Mouse (Mus musculus): ENCODE data around the gene Gsk3a. TPM values are rescaled to one million over a fixed set of nuclear protein-coding genes. Genes with fewer than 3 reads are reported as not detected.
A peak's percentile ranks its signal among the peaks of the same experiment; 100 is the strongest.

Gsk3a gene
- polyA plus RNA-seq, 1 experiment: 226 TPM

DNA sequence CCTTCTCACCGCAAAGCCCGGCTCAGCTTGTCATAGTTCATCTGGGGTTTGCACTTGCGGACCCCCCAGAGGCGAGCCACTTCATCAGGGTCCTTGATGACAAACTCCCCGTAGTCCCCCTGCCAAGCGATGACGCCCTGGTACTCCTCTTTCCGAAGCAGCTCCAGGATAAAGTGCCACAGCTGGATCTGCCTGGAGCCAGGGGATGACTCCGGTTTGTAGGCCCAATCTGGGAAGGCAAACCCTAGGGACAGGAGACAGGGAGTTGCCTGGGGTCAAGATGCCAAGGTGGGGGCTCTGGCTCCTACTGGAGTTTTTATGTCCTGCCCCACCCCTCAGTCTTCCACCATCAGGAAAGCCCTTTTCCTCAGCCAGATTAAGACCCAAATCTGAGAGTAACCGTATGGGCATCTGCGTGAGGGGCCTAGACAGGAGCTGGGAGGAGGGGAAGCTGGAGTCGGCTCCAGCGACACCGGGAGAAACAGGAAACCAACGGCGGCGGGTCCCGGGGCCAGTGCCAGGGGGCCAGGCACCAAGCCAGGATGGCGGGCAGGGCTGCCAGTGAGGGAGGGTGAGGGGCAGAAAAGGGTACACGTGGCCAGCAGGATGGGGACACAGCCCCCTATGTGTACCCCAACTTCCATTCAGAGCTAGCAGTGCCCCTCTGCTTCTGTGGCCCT, 8.6 kb upstream of the Gsk3a start:
- TF ChIP-seq POLR2A (IDR thresholded peaks at IDR 0.05; ENCODE audit: borderline replicate concordance, insufficient read depth, low read length) (no peak), CTCF (IDR thresholded peaks at IDR 0.05; ENCODE audit: borderline replicate concordance, insufficient read depth, low read depth, low read length) (no peak)
- Histone ChIP-seq H3K27ac (ENCODE audit: insufficient read depth, low read length) (no peak overlapping the region), H3K4me3 (replicated peaks; ENCODE audit: insufficient read depth, low read depth, low read length) (no peak overlapping the region), H3K4me1 (ENCODE audit: control insufficient read depth, insufficient read depth, low read length) (peaks cover 13% of the 10 kb centered on the region; the same call in 1 of the 2 replicates), H3K27me3 (ENCODE audit: control insufficient read depth, insufficient read depth, low read length) (no peaks in the 10 kb centered on the region)
- DNase-seq: peak; percentile 53 to 63
- WGBS: 32% methylated on average over 20 of the region's 20 CpGs

DNA sequence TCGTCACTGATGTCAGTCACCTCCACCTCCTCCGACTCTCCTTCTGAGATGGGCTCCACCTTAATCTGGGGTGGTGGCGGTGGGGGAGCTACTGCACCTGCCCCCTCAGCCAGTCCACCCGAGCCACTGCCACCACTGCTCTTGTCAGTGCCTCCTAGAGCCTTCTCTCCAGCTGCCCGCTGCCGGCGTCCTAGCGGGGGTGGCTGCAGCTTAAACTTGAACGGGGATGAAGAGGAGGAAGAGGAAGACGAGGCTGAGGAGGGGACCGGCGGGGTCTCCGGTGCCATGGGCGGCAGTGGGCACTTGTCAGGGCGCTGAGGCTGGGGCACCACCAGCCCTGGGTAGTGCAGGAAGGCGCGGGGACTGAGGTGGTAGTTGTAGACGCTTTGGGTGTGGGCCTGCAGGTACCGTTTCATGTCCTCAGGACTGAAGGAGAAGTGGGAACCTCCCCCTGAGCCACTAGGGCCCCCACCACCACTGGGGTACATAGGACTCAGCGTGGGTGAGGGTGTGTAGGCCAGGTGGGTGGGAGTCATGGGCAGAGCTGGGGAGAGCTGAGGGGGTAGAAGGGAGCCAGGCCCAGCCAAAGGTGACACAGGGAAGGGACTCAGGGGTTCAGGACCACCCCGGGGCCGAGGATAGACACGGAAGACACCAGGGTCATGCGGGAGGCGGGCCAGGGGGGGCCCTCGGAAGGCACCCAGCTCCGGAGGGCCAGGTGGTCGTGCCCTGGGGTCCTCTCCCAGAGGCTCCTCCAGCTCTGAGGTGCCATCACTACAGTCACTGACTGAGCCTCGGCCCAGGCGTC, 7.1 kb upstream of the Gsk3a start:
- no peak overlapping the region for H3K4me3 ChIP-seq (replicated peaks; ENCODE audit: insufficient read depth, low read depth, low read length)
- H3K4me1 ChIP-seq (ENCODE audit: control insufficient read depth, insufficient read depth, low read length): peaks cover 15% of the 10 kb centered on the region; the same call in 1 of the 2 replicates
- WGBS: 88% methylated on average over 30 of the region's 30 CpGs
- TF ChIP-seq POLR2A (IDR thresholded peaks at IDR 0.05; ENCODE audit: borderline replicate concordance, insufficient read depth, low read length) (no peak), CTCF (IDR thresholded peaks at IDR 0.05; ENCODE audit: borderline replicate concordance, insufficient read depth, low read depth, low read length) (no peak)
- H3K27me3 ChIP-seq (ENCODE audit: control insufficient read depth, insufficient read depth, low read length): no peaks in the 10 kb centered on the region
- DNase-seq: no peak
- H3K27ac ChIP-seq (ENCODE audit: insufficient read depth, low read length): no peak overlapping the region

DNA sequence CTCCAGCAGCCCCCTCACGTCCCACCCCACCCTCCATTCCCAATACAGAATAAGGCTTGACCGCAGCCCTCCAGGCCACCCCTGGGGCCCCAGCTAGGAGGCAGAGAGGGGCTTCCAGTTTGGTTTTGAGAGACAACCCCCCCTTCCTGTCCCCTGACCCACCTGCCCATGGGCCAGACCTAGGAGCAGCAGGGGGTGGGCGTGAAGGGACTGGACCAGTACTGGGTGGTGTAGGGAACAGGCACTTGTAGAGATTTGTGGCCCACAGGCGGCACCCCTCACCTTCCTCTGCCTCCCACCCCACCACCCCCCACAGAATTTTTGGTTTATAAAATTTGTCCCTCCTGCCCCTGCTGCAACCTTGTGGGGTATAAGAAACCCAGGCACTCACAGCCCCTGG, 5.7 kb upstream of the Gsk3a start:
- Histone ChIP-seq H3K27ac (ENCODE audit: insufficient read depth, low read length) (no peak overlapping the region), H3K27me3 (ENCODE audit: control insufficient read depth, insufficient read depth, low read length) (no peaks in the 10 kb centered on the region), H3K4me3 (replicated peaks; ENCODE audit: insufficient read depth, low read depth, low read length) (no peak overlapping the region), H3K4me1 (ENCODE audit: control insufficient read depth, insufficient read depth, low read length) (peaks cover 12% of the 10 kb centered on the region; the same call in 1 of the 2 replicates)
- TF ChIP-seq POLR2A (IDR thresholded peaks at IDR 0.05; ENCODE audit: borderline replicate concordance, insufficient read depth, low read length): no peak
- no peak for TF ChIP-seq CTCF (IDR thresholded peaks at IDR 0.05; ENCODE audit: borderline replicate concordance, insufficient read depth, low read depth, low read length)
- no peak for DNase-seq
- WGBS: 93% methylated on average over 4 of the region's 4 CpGs

- H3K4me1 ChIP-seq (ENCODE audit: control insufficient read depth, insufficient read depth, low read length): 0 out of 2 replicates have a peak, but pooled peaks cover 3% of the 10 kb centered on the region
- 16% methylated on average over 2 of the region's 2 CpGs for WGBS
- H3K27me3 ChIP-seq (ENCODE audit: control insufficient read depth, insufficient read depth, low read length): no peaks in the 10 kb centered on the region
- TF ChIP-seq CTCF (IDR thresholded peaks at IDR 0.05; ENCODE audit: borderline replicate concordance, insufficient read depth, low read depth, low read length) (peak; percentile 65), POLR2A (IDR thresholded peaks at IDR 0.05; ENCODE audit: borderline replicate concordance, insufficient read depth, low read length) (no peak)
- no peak overlapping the region for H3K4me3 ChIP-seq (replicated peaks; ENCODE audit: insufficient read depth, low read depth, low read length)
- no peak overlapping the region for H3K27ac ChIP-seq (ENCODE audit: insufficient read depth, low read length)
- peak; percentile 60 to 70 for DNase-seq
Measured at GRCm38 (mm10) chr7:25241062-25241461, 3.4 kb upstream of the Gsk3a start.

DNA sequence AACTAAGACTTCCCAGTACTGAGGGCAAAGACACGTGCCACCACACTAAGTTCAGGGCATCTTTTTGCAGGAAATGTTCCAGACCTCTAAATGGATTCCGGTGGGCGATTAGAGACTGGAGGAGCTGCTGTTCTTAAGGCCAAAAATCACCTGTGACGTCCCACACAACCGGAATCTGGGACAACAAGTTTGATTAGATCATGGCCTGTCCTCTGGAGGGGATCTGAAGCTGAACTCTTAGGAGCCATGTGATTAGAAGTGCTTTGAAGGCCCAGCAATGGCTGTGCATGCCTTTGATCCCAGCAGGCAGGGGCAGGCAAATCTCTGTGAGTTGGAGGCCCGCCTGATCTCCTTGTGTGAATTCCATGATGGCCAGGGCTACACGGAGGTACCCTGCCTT, 3.0 kb upstream of the Gsk3a start:
- WGBS: 73% methylated on average over 7 of the region's 7 CpGs
- no peak overlapping the region for H3K4me3 ChIP-seq (replicated peaks; ENCODE audit: insufficient read depth, low read depth, low read length)
- H3K27ac ChIP-seq (ENCODE audit: insufficient read depth, low read length): no peak overlapping the region
- H3K4me1 ChIP-seq (ENCODE audit: control insufficient read depth, insufficient read depth, low read length): peaks cover 3% of the 10 kb centered on the region; the same call in 1 of the 2 replicates
- H3K27me3 ChIP-seq (ENCODE audit: control insufficient read depth, insufficient read depth, low read length): no peaks in the 10 kb centered on the region
- TF ChIP-seq POLR2A (IDR thresholded peaks at IDR 0.05; ENCODE audit: borderline replicate concordance, insufficient read depth, low read length): no peak
- TF ChIP-seq CTCF (IDR thresholded peaks at IDR 0.05; ENCODE audit: borderline replicate concordance, insufficient read depth, low read depth, low read length): no peak
- no peak for DNase-seq

DNA sequence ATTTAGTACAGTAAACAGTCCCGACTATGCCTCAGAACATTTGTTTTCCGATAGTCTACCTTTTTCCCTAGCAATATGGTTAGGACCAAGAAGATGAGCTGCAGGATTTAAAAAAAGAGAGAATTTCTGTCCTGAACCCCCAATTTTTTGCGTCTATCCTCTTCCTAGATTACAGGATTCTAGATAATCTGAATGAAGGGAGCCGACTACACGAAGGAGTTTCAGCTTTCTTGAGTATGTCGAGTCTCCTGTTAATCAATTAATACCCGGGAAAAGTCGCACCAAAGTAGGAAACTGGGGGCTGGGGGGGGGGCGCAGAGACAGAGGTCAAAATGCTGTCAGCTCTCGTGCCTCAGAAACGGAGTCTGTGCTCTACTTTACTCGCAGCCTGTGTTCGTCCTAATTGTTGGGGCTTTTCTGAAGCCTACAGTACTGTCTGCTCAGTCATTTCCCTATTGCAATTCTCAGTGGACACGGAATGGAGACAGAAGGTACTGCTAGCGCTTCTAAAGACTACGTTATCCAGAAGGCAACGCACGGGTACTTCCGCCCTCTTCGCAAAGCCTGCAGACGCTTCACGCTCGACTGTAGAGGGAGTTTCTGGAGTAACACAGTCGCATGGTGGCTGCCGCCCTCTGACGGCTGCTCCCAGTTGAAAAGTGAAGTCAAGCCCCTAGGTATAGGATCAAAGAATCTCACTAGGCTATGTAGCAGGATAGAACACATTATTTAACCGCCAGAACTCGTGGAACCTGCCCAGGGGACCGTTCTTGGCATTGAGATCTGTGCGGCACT, 1.4 kb upstream of the Gsk3a start:
- WGBS: under 1% methylated on average over 30 of the region's 30 CpGs
- Histone ChIP-seq H3K27me3 (ENCODE audit: control insufficient read depth, insufficient read depth, low read length) (no peaks in the 10 kb centered on the region), H3K27ac (ENCODE audit: insufficient read depth, low read length) (peak overlapping the region; percentile 82), H3K4me3 (replicated peaks; ENCODE audit: insufficient read depth, low read depth, low read length) (peak overlapping the region; percentile 50), H3K4me1 (ENCODE audit: control insufficient read depth, insufficient read depth, low read length) (peaks cover 6% of the 10 kb centered on the region; the same call in 1 of the 2 replicates)
- TF ChIP-seq POLR2A (IDR thresholded peaks at IDR 0.05; ENCODE audit: borderline replicate concordance, insufficient read depth, low read length) (peak; percentile 55; the same call in 1 of the 2 replicates), CTCF (IDR thresholded peaks at IDR 0.05; ENCODE audit: borderline replicate concordance, insufficient read depth, low read depth, low read length) (peak; percentile 71)
- peak; percentile 87 to 93 for DNase-seq

DNA sequence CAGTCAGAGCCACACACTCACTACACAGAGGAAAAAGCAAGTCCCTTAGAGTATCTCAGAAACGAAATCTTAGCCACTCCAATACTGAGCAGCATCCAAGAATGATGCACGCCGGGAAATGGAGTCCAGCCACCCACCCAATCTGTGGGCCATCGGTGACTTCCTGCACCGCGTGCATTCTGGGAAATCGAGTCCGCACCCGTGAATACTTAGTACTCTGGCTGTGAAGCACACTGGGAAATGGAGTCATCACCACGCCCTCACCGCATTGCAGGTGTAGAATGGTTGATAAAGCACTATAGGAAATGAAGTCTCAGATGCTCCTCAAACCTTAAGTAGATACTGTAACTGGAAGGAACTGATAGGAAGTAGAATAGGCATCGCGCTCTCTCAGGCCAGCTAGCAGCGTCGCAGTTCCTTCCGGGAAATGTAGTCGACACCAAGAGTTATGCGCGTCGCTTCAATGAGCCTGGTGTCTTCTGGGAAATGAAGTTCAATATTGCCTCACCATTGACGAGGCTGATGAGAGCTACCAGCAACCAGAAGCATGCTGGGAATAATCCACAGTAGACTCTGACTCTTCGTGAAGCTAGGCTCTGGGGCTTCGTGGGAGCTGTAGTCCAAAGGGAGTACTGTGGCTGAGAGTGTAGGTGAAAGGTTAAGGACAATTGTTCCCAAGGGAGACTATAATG, 510 bp upstream of the Gsk3a start:
- TF ChIP-seq POLR2A (IDR thresholded peaks at IDR 0.05; ENCODE audit: borderline replicate concordance, insufficient read depth, low read length): peak; percentile 52; the same call in 1 of the 2 replicates
- no peak for TF ChIP-seq CTCF (IDR thresholded peaks at IDR 0.05; ENCODE audit: borderline replicate concordance, insufficient read depth, low read depth, low read length)
- peak overlapping the region; percentile 61 for H3K4me3 ChIP-seq (replicated peaks; ENCODE audit: insufficient read depth, low read depth, low read length)
- H3K27ac ChIP-seq (ENCODE audit: insufficient read depth, low read length): peak overlapping the region; percentile 86
- WGBS: under 1% methylated on average over 23 of the region's 23 CpGs
- DNase-seq: peak; percentile 96 to 97
- H3K4me1 ChIP-seq (ENCODE audit: control insufficient read depth, insufficient read depth, low read length): peaks cover 6% of the 10 kb centered on the region; the same call in 1 of the 2 replicates
- H3K27me3 ChIP-seq (ENCODE audit: control insufficient read depth, insufficient read depth, low read length): no peaks in the 10 kb centered on the region
